Mouse (Mus musculus) hindbrain, embryonic 12.5 days (tissue): ENCODE measurements around the gene Gck. TPM values are rescaled to one million over a fixed set of nuclear protein-coding genes. Genes with fewer than 3 reads are reported as not detected.
"Not testable (repeated sequence)": the region's sequence is repeated elsewhere in the genome, so short reads cannot be mapped to it uniquely, and the experiment has no call there.

Experiments used
- ATAC-seq: fragments of 200-750 bp; cut with Nextera tagmentation; 2 replicates; pipeline ENCODE4 v1.8.0; 2017; ENCODE audit warnings: moderate TSS enrichment; ENCODE audit not compliant: low FRiP score
- H3K27ac ChIP-seq: fragments of 300-500 bp; sonication (generic); 2 replicates; pipeline ENCODE4 v1.5.1; 2016; ENCODE audit warnings: mild to moderate bottlenecking
- H3K27me3 ChIP-seq: fragments of 300-500 bp; sonication (generic); 2 replicates; pipeline ENCODE4 v1.6.1; 2016; ENCODE audit warnings: mild to moderate bottlenecking
- H3K36me3 ChIP-seq: fragments of 300-500 bp; sonication (generic); 2 replicates; pipeline ENCODE4 v1.6.1; 2016; ENCODE audit warnings: mild to moderate bottlenecking
- H3K4me1 ChIP-seq: fragments of 300-500 bp; sonication (generic); 2 replicates; pipeline ENCODE4 v1.6.1; 2016
- H3K4me2 ChIP-seq: fragments of 300-500 bp; sonication (generic); replicated peaks from 2 replicates; pipeline ENCODE4 v1.6.1; 2016; ENCODE audit warnings: mild to moderate bottlenecking
- H3K4me3 ChIP-seq: fragments of 300-500 bp; sonication (generic); 2 replicates; pipeline ENCODE4 v1.5.1; 2016; ENCODE audit warnings: mild to moderate bottlenecking
- H3K9ac ChIP-seq: fragments of 300-500 bp; sonication (generic); 2 replicates; pipeline ENCODE4 v1.6.1; 2016; ENCODE audit warnings: mild to moderate bottlenecking, moderate library complexity
- H3K9me3 ChIP-seq: fragments of 300-500 bp; sonication (generic); replicated peaks from 2 replicates; pipeline ENCODE4 v1.6.1; 2016; ENCODE audit warnings: mild to moderate bottlenecking
- WGBS: fragments of 180-500 bp; shearing (Covaris S2); methylation state at CpG from one replicate; pipeline ENCODE4 v1.1.7; 2016; 5-methylcytosine and 5-hydroxymethylcytosine counted together
- polyA plus RNA-seq: library from polyadenylated mRNA; unstranded; fragments of >200 nt; fragmentation: Nextera tagmentation; extraction: Ambion mirVana; gene quantifications from 2 replicates; pipeline ENCODE4 v1.2.1, GENCODE M21; 2016

The Gck gene
- polyA plus RNA-seq, 1 experiment from 2014 or later, result 3.6 TPM

DNA sequence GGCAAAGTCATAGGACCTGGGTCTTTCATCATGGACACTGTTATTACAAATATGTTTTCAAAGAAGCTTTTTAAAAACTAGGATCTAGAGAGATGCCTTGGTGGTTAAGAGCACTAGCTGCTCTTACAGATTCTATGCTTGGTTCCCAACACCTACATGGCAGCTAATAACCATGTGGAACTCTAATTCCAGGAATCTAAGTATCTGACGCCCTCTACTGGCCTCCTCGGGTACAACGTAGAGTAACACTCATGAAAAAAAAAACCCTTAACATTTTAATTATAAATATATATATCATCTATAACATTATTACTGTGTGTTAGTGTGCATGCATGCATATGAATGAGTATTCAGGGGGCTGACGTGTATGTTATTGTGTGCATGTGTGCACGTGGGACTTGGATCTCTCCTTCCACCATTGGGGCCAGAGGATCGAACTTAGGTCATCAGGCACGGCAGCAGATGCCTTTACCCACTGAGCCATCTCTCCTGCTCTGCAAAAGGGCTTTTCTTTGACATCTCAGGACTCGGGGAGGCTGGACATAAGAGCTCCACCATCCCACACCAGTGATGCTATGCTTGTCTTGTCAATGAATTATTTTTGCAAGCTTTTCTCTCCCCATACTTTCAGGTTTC is 3.4 kb upstream of the Gck start:
- Histone ChIP-seq H3K36me3 (no peaks in the 10 kb centered on the region), H3K4me3 (no peak overlapping the region), H3K9me3 (no peaks in the 10 kb centered on the region), H3K9ac (no peak overlapping the region), H3K4me2 (no peak overlapping the region), H3K27ac (no peak overlapping the region), H3K4me1 (peaks cover 35% of the 10 kb centered on the region), H3K27me3 (no peaks in the 10 kb centered on the region)
- 31% methylated on average over 8 of the region's 8 CpGs for WGBS
- no peak for ATAC-seq

DNA sequence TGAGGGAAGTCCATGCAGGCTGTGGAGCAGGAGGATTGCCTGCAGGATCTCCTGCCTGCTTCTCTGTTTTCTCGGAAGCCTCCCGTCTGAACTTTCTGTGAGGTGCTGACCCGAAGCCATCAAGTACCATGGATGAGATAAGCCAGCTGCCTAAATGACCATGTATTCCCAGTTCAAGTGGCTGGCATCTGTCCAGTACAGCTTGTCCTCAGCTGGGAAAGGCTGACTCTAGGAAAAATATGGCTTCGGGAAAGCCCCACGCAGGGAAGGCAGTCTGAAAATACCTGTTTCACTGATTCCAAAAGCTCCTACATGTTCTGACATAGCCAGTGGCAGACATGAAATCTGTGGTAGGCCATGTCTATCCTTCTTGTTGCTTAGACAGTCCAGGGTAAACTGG is 2.6 kb upstream of the Gck start:
- Histone ChIP-seq H3K36me3 (no peaks in the 10 kb centered on the region), H3K9ac (no peak overlapping the region), H3K27ac (no peak overlapping the region), H3K27me3 (no peaks in the 10 kb centered on the region), H3K4me3 (no peak overlapping the region), H3K9me3 (no peaks in the 10 kb centered on the region), H3K4me2 (no peak overlapping the region), H3K4me1 (peaks cover 37% of the 10 kb centered on the region)
- 92% methylated on average over 5 of the region's 5 CpGs for WGBS
- ATAC-seq, result no peak

DNA sequence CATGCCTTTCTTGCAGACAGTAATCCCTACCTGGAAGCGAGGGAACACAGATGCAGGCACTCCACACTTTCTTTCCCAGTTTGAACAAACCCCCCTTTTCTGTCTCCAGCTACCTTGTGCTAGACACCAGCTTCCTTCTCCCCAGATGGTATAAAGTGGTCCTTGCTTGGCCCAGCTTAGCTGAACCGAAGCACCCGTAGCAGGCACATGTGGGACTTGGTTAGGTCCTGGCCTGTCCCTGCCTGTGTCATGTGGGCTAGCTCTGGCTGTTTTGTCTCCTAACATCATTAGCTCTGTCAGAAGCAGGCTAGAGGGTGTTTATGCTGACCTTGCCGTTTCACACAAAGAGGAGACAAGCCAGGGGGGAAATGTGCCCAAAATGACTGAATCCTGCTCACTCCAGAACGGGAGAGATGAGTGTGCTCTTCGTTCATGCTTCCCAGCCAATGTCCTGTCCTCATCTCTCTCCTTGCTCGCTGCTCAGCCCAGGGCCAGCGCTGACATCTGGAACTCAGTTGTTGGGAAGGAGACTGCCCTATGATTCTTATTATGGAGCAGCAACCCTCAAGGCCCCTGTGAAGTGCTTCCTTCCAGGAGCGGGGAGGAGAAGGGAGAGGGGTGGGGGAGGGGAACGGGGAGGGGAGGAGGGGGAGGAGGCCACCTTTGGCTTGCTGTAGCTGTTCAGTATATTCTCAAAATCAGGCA is 1.2 kb downstream of the Gck start:
- no peaks in the 10 kb centered on the region for H3K27me3 ChIP-seq
- H3K9me3 ChIP-seq, result no peaks in the 10 kb centered on the region
- no peak overlapping the region for H3K9ac ChIP-seq
- H3K4me3 ChIP-seq, result no peak overlapping the region
- 64% methylated on average over 9 of the region's 10 CpGs for WGBS
- H3K4me2 ChIP-seq, result no peak overlapping the region
- H3K4me1 ChIP-seq, result peaks cover 20% of the 10 kb centered on the region
- H3K27ac ChIP-seq, result no peak overlapping the region
- H3K36me3 ChIP-seq, result no peaks in the 10 kb centered on the region
- ATAC-seq, result no peak

DNA sequence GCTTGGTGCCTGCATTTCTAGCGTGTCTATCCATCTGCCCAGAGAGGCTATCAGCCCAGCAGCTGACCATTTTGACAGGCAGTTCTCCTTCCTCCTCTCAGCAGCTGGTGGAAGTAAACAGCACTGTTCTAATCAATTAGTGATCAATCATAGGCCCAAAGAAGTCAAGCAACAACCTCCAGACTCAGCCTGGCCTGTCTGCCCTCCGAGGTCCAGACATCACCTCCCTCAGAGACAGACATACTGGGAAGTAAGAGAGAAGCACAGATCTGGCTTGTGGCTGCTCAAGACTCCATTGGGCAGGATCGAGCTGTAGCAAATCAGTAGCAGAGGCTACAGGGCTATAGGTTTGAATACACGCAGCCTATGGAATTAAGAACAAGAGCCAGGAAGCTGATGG is 2.1 kb downstream of the Gck start:
- 56% methylated on average over 4 of the region's 4 CpGs for WGBS
- Histone ChIP-seq H3K9me3 (no peaks in the 10 kb centered on the region), H3K9ac (no peak overlapping the region), H3K4me2 (no peak overlapping the region), H3K4me1 (peaks cover 20% of the 10 kb centered on the region), H3K36me3 (no peaks in the 10 kb centered on the region), H3K27me3 (no peaks in the 10 kb centered on the region), H3K27ac (no peak overlapping the region), H3K4me3 (no peak overlapping the region)
- no peak for ATAC-seq

DNA sequence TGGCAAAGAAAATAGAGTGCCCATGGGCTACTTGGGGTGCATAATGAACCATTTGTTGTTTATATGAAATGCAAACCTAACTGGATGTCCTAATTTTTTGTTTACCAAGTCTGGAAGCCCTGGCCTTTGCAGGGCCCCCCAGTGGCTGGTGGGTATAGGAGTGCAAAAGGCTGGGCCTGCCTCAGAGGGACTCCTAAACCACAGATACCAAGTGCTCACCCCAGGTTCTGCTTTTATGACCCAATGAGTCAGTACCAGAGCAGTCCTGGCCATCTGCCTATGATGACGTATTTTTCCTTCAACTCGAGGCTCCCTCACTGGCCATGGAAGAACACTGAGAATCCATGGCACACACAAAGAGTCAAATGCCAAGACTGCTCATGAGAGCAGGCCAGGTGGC is 4.8 kb downstream of the Gck start:
- Histone ChIP-seq H3K4me2 (no peak overlapping the region), H3K27me3 (no peaks in the 10 kb centered on the region), H3K9ac (no peak overlapping the region), H3K27ac (no peak overlapping the region), H3K4me3 (no peak overlapping the region), H3K4me1 (peaks cover 19% of the 10 kb centered on the region), H3K36me3 (no peaks in the 10 kb centered on the region), H3K9me3 (no peaks in the 10 kb centered on the region)
- WGBS, result 77% methylated on average over 2 of the region's 2 CpGs
- no peak for ATAC-seq

DNA sequence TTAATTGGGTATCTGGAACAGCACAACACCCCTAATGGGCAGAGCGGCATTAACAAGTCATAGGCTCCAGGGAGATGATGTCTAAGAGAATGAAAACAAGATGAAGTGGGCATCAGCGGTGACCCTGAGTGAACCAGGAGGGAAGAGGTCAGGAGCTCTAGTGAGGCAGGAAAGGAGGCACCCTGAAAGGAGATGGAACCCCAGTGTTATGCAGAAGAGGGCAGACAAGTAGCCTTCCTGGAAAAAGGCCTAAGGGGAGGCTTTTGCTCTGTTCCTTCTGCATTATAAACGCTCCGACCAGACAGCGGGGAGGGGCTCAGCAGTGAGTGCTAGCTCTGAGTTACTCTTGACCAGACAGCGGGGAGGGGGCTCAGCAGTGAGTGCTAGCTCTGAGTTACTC is 6.9 kb downstream of the Gck start:
- Histone ChIP-seq H3K9me3 (no peaks in the 10 kb centered on the region), H3K4me2 (no peak overlapping the region), H3K36me3 (no peaks in the 10 kb centered on the region), H3K27ac (no peak overlapping the region), H3K4me3 (no peak overlapping the region), H3K9ac (no peak overlapping the region), H3K27me3 (no peaks in the 10 kb centered on the region), H3K4me1 (no peaks in the 10 kb centered on the region; the same call in 1 of the 2 replicates)
- no peak for ATAC-seq
- WGBS, result 56% methylated on average over 6 of the region's 6 CpGs

DNA sequence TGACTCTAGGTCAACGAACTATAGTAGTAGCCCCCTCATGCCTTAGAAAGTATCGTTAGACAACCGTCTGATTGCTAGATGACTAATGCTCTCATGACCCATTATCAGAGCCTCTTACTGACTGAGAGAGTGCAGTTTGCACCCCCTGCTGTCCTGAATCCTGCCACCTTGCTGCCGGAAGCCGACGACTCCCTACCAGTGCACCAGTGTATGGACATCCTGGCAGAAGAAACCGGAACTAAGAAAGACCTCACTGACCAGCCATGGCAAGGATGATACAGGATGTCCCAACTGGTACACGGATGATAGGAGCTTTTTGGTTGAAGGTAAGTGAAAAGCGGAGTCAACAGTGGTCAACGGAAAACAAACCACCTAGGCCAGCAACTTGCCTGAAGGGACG is 15.3 kb downstream of the Gck start:
- H3K4me1 ChIP-seq, ATAC-seq: not testable (repeated sequence)
- 90% methylated on average over 11 of the region's 11 CpGs for WGBS

DNA sequence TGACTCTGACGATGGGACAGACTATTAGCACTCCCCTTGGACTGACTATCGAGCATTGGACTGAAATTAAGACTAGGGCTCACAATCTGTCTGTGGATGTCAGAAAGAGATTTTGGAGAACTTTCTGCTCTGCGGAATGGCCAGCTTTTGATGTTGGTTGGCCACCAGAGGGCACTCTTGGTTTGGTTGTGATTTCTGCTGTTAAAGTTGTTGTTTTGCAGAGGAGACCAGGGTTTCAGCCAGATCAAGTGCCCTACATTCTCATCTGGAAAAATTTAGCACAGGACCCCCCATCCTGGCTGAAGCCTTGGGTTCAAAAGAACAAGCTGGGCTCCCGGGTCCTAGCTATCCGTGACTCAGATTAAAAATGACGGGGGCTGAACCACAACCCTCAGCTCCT is 17.9 kb downstream of the Gck start:
- H3K27ac ChIP-seq, H3K27me3 ChIP-seq, H3K4me2 ChIP-seq, H3K9ac ChIP-seq, H3K4me3 ChIP-seq, ATAC-seq, H3K36me3 ChIP-seq, H3K9me3 ChIP-seq, H3K4me1 ChIP-seq: not testable (repeated sequence)
- WGBS, result 87% methylated on average over 6 of the region's 6 CpGs

More for the DNA sequence above, 15.3 kb downstream of the Gck start:
- H3K4me3 ChIP-seq, H3K36me3 ChIP-seq, H3K27me3 ChIP-seq, H3K9ac ChIP-seq, H3K27ac ChIP-seq, H3K4me2 ChIP-seq, H3K9me3 ChIP-seq: not testable (repeated sequence)

DNA sequence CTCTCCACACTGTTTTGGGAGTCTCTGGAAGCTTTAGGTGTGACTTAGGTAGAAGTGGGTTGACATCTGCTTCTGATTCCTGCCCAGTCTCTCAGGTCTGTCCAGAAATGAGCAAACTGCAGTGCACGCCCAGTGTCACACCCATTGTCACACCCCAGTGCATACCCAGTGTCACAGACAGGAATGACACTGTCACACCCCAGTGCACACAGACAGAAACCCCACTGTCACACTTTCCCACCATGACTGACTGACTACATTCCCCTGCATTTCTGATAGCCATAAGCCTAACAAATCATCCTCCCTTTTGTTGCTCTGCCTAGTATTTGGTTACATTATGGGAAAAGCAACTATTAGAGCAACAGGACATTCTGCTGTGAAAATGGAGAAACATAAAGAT is 19.3 kb downstream of the Gck start:
- Histone ChIP-seq H3K4me2 (no peak overlapping the region), H3K27ac (no peak overlapping the region), H3K9ac (no peak overlapping the region), H3K4me1 (no peaks in the 10 kb centered on the region), H3K9me3 (no peaks in the 10 kb centered on the region), H3K27me3 (no peaks in the 10 kb centered on the region), H3K36me3 (no peaks in the 10 kb centered on the region), H3K4me3 (no peak overlapping the region)
- no peak for ATAC-seq
- 59% methylated on average over 1 of the region's 1 CpGs for WGBS

DNA sequence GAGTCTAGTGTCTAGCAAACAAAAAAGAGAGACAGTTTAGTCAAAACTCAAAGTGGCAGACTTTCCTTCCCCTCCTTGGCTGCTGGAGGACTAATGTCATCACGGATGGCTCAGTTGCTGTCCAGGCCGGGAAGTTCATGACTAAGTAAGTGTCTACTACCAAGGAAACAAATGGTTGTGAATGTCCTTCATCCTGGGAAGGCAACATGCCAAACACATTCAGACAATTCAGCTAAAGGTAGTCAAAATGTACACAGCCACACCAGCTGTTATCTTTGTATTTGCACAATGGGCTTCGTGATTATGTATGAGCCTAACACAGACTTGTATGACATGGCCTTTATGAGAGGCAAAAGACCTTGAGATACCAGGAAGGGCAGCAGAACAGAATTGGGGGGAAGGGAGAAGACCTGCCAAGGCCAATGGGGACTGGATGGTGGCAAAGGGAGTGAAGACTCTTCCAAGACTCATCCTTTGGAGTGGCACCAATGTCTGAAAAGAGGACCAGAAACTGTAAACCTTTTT is 23.1 kb downstream of the Gck start:
- no peak overlapping the region for H3K27ac ChIP-seq

DNA sequence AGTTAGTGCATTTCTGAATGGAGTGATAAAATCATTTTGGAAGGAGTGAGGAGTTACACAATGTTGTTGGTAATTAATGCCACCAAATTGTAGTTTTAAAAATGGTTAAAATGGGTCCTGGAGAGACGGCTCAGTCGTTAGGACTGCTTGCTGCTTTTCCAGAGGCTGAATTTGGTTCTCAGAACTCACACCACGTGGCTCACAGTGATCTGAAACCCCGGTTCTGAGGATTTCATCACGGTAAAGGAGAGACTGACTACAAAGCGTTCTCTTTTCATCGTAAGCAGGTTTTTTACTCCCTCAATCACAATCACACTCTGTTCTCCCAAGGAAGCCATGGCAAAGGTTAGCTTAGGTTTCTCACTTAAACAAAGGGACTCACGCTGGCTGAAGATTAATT is 25.2 kb downstream of the Gck start:
- Histone ChIP-seq H3K4me1 (no peaks in the 10 kb centered on the region), H3K4me3 (no peak overlapping the region), H3K27me3 (no peaks in the 10 kb centered on the region), H3K4me2 (no peak overlapping the region), H3K9me3 (no peaks in the 10 kb centered on the region), H3K27ac (no peak overlapping the region), H3K9ac (no peak overlapping the region), H3K36me3 (no peaks in the 10 kb centered on the region)
- ATAC-seq, result no peak
- WGBS, result 57% methylated on average over 8 of the region's 8 CpGs

More for the DNA sequence above, 23.1 kb downstream of the Gck start:
- ATAC-seq, result no peak
- no peak overlapping the region for H3K4me2 ChIP-seq
- H3K36me3 ChIP-seq, result no peaks in the 10 kb centered on the region
- H3K27me3 ChIP-seq, result no peaks in the 10 kb centered on the region
- WGBS, result 85% methylated on average over 3 of the region's 3 CpGs
- H3K9me3 ChIP-seq, result no peaks in the 10 kb centered on the region
- no peak overlapping the region for H3K9ac ChIP-seq
- H3K4me1 ChIP-seq, result no peaks in the 10 kb centered on the region
- no peak overlapping the region for H3K4me3 ChIP-seq

DNA sequence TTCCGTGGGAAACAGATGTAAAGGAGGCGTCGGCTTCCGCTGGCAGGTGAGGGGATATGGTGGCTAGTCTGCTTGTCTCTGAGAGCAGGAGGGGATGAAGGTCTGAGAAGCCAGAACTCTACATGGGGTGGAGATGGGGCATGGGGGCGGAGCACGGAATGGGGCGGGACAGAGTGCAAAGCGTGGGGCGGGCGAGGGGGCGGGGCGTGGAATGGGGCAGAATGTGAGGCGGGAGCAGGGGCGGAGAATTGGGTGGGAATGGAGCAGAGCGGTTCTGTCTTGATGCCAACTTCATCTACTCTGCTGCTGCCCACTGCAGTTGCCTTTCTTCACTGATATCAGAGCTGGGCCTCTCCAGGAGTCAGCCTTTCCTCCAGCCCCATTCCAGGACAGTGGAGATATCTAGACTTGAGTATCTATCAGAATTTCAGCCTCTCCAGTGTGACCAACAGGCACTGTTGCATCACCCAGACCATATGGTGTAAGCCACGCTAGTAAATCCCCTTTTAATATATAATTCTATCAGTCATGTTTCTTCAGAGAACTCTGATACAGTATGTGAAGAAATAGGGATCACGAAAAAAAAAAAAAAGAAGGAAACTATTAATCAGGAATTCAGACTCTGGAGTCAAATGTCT is 29.4 kb downstream of the Gck start:
- H3K27me3 ChIP-seq, result no peaks in the 10 kb centered on the region
- no peak overlapping the region for H3K9ac ChIP-seq
- H3K4me3 ChIP-seq, result no peak overlapping the region
- no peaks in the 10 kb centered on the region for H3K36me3 ChIP-seq
- H3K9me3 ChIP-seq, result no peaks in the 10 kb centered on the region
- H3K4me1 ChIP-seq, result no peaks in the 10 kb centered on the region
- 37% methylated on average over 17 of the region's 17 CpGs for WGBS
- no peak overlapping the region for H3K27ac ChIP-seq
- H3K4me2 ChIP-seq, result no peak overlapping the region
- ATAC-seq, result no peak
